Mouse (Mus musculus) stomach, embryonic 14.5 days (tissue): ENCODE data around the gene Sdk1. TPM values are rescaled to one million over a fixed set of nuclear protein-coding genes. Genes with fewer than 3 reads are reported as not detected.

Experiments used
- ATAC-seq: fragments of 200-750 bp; cut with Nextera tagmentation; 2 replicates; pipeline ENCODE4 v1.8.0; 2017; ENCODE audit warnings: low read depth, moderate TSS enrichment; ENCODE audit not compliant: insufficient number of reproducible peaks, insufficient read depth, low FRiP score
- H3K27ac ChIP-seq: fragments of 300-500 bp; sonication (generic); 2 replicates; pipeline ENCODE4 v1.5.1; 2014; ENCODE audit warnings: mild to moderate bottlenecking, low read length, moderate library complexity, mixed read lengths
- H3K27me3 ChIP-seq: fragments of 300-500 bp; sonication (generic); 2 replicates; pipeline ENCODE4 v1.6.1; 2014; ENCODE audit warnings: low read length, control low read depth, mixed read lengths; ENCODE audit not compliant: control insufficient read depth, insufficient read depth
- H3K36me3 ChIP-seq: fragments of 300-500 bp; sonication (generic); 2 replicates; pipeline ENCODE4 v1.6.1; 2014; ENCODE audit warnings: mild to moderate bottlenecking, control low read depth, low read length, moderate library complexity, mixed read lengths; ENCODE audit not compliant: control insufficient read depth, insufficient read depth
- H3K4me1 ChIP-seq: fragments of 300-500 bp; sonication (generic); 2 replicates; pipeline ENCODE4 v1.6.1; 2014; ENCODE audit warnings: low read length, control low read depth, mixed read lengths; ENCODE audit not compliant: control insufficient read depth, insufficient read depth
- H3K4me2 ChIP-seq: fragments of 300-500 bp; sonication (generic); replicated peaks from 2 replicates; pipeline ENCODE4 v1.6.1; 2014; ENCODE audit warnings: low read depth, low read length, control low read depth
- H3K4me3 ChIP-seq: fragments of 300-500 bp; sonication (generic); 2 replicates; pipeline ENCODE4 v1.5.1; 2014; ENCODE audit warnings: low read depth, low read length, control low read depth
- H3K9ac ChIP-seq: fragments of 300-500 bp; sonication (generic); replicated peaks from 2 replicates; pipeline ENCODE4 v1.6.1; 2014; ENCODE audit warnings: low read depth, mild to moderate bottlenecking, control low read depth, low read length, moderate library complexity, mixed read lengths
- H3K9me3 ChIP-seq: fragments of 300-500 bp; sonication (generic); 2 replicates; pipeline ENCODE4 v1.6.1; 2016; ENCODE audit warnings: low read depth, low read length, control low read depth; ENCODE audit not compliant: control insufficient read depth
- WGBS: fragments of 180-500 bp; shearing (Covaris S2); extraction: QIAGEN DNeasy Blood & Tissue Kit; methylation state at CpG from one replicate; pipeline ENCODE4 v1.1.7; 2014; 5-methylcytosine and 5-hydroxymethylcytosine counted together
- polyA plus RNA-seq: library from polyadenylated mRNA; unstranded; fragments of >200 nt; fragmentation: Nextera tagmentation; extraction: Ambion mirVana; gene quantifications from 2 replicates; pipeline ENCODE4 v1.2.1, GENCODE M21; 2014

Gene Sdk1
- polyA plus RNA-seq, 1 experiment from 2014 or later, result 5.6 TPM

DNA sequence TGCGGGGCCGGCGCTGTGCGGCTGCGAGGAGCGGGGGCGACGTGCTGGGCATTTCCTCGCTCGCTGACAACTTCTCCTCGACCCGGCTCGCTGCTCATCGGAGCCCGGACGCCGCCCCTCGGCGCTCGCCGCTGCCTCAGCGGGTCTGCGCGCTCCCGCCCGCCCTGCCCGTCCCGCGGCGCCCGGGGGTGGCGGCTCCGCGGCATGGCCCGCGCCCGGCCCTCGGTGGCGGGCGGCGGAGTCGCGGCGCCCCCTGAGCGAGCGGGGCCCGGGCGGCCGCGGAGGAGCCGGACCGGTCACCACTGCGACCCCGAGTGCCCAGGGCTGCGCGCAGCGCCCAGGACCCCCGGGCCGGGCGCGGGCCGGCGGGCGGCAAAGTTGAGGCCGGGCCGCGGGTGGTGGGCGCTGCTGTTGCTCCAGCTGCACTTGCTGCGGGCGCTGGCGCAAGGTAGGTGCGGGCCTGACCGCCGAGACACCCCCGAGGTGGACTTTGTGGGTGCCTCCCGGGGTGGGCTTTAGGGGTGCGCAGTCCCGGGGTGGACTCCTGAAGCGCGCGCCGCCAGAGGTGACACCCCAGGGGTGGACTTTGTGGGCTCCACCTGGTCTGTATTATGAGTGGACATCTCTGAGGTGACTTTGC lies 475 bp downstream of the Sdk1 start:
- no peaks in the 10 kb centered on the region for H3K9me3 ChIP-seq
- under 1% methylated on average over 68 of the region's 82 CpGs for WGBS
- peaks cover 18% of the 10 kb centered on the region for H3K4me1 ChIP-seq
- H3K9ac ChIP-seq, result peak overlapping the region; percentile 82
- 0 out of 2 replicates have a peak, but pooled peaks cover 2% of the 10 kb centered on the region for H3K27me3 ChIP-seq
- peak overlapping the region; percentile 92 for H3K4me2 ChIP-seq
- 0 out of 2 replicates have a peak, but pooled peaks have one; percentile 0 for ATAC-seq
- no peaks in the 10 kb centered on the region for H3K36me3 ChIP-seq
- H3K4me3 ChIP-seq, result peak overlapping the region; percentile 74
- H3K27ac ChIP-seq, result no peak overlapping the region

DNA sequence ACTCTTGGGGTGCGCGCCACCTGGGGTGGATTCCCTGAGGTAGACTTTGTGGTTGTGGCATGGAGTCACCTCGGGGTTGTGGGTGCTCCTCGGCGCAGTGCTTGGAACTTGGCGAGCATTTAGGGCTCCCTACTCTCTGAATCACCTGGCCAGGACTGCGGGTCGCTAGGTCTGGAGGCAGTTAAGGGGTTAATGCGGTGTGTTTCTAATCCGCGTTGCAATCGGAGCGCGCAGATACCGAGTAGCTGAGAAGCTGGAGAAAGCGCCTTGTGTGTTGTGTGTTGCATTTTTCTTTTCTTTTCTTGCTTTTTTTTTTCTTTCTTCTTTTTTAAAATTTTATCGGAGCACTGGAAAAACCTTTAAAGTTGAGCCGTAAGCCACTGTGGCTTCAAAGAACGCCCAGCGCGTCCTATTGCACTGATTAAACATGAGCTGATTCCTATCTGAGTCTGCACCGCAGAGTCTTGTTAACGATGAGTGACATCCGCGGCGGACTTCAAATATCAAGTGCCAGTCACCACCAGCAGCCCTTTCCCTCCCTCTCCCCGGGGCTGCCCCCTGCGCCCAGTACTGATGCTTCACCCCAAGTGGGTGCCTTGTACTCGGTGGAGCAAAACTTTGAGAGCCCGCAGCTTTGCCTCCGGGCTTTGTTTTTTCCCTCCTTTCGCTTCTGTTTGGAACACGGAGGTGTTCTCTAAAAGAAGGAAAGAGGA lies 2.1 kb downstream of the Sdk1 start:
- Histone ChIP-seq H3K36me3 (no peaks in the 10 kb centered on the region), H3K27me3 (0 out of 2 replicates have a peak, but pooled peaks cover 2% of the 10 kb centered on the region), H3K4me3 (peak overlapping the region; percentile 74), H3K9ac (peak overlapping the region; percentile 28; the same call in 1 of the 2 replicates), H3K4me2 (peak overlapping the region; percentile 92), H3K27ac (no peak overlapping the region), H3K4me1 (peaks cover 18% of the 10 kb centered on the region), H3K9me3 (no peaks in the 10 kb centered on the region)
- 4% methylated on average over 33 of the region's 33 CpGs for WGBS
- no peak for ATAC-seq

DNA sequence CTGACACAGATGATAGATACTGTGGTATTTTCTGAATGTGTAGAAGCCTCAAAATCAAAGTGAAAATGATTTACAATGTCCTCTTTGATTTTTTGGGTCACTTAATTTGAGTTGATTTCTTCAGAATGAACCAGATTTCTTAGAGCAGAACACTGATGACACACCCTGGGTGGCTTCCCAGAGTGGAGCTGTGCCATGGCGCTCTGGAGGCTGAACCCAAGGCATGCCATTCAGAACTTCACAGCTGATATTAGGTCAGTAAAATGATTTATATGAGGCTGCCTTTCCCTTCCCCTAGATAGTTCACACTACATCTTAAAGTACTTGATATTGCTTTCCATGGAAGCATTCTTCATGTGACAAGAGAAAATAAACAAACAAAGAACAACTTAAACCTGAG lies 23.0 kb downstream of the Sdk1 start:
- ATAC-seq, result no peak
- Histone ChIP-seq H3K27ac (no peak overlapping the region), H3K4me1 (no peaks in the 10 kb centered on the region), H3K4me2 (no peak overlapping the region), H3K4me3 (no peak overlapping the region), H3K9me3 (no peaks in the 10 kb centered on the region), H3K36me3 (no peaks in the 10 kb centered on the region), H3K9ac (no peak overlapping the region), H3K27me3 (no peaks in the 10 kb centered on the region)
- WGBS, result 85% methylated on average over 1 of the region's 1 CpGs

DNA sequence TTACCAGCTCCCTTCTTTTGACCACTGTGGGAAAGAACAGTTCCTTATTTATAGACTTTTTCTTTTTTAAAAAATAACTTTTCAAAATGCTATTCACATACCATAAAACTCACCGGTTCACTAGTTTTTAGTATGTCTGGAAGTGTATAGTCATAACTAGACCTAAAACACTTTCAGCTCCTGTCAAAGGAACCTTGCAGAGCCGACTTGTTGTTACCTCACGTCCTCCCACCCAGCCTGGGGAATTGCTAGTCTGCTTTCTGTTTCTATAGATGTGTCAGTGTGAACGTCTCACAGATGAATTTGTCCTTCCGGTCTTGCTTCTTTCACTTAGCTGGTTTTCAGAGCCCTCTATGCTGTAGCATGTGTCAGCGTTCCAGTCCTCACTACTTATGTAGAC lies 35.8 kb downstream of the Sdk1 start:
- 84% methylated on average over 6 of the region's 6 CpGs for WGBS
- Histone ChIP-seq H3K9ac (no peak overlapping the region), H3K4me3 (no peak overlapping the region), H3K27ac (no peak overlapping the region), H3K4me1 (no peaks in the 10 kb centered on the region), H3K36me3 (no peaks in the 10 kb centered on the region), H3K27me3 (no peaks in the 10 kb centered on the region), H3K4me2 (no peak overlapping the region), H3K9me3 (no peaks in the 10 kb centered on the region)
- no peak for ATAC-seq

DNA sequence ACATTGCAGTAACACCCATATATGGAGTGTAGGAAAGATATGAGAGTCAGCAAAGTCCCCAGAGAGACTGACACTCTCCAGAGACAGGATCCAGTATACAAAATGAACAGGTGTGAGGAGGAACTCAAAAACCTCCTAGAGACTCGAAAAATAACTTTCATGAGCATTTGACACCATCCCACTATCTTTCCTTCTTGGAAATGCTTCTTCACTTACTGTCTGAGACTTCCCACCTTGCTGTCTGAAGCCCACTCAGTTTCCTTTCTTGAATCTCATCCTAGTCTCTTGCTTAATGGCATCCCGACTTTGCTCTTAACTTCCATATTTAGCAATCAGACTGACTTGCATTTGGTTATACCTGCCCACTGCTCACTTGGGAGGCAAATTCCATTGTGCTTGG lies 40.5 kb downstream of the Sdk1 start:
- ATAC-seq, result no peak
- 59% methylated on average over 2 of the region's 2 CpGs for WGBS

DNA sequence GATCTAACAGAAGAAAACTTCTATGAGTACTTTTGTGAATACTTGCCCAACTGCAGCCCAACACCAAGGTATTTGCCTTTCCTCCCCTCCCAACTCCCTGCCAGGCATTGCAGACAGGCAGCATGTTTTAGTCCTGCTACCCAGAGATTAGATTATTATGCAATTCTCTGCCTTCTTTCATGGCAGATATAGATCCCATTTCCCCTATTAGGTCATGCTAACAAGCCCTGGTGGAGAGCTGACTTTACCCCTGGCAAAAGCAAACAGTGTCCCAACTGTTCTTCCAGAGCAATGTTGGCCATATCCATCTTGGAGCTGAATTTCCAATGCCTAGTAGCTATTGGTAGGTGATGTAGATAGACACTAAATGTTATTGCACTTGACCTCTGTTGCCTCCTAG lies 48.3 kb downstream of the Sdk1 start:
- Histone ChIP-seq H3K36me3 (no peaks in the 10 kb centered on the region), H3K9ac (no peak overlapping the region), H3K4me1 (no peaks in the 10 kb centered on the region), H3K4me3 (no peak overlapping the region), H3K27ac (no peak overlapping the region), H3K4me2 (no peak overlapping the region), H3K27me3 (no peaks in the 10 kb centered on the region), H3K9me3 (no peaks in the 10 kb centered on the region)
- ATAC-seq, result no peak

More for the DNA sequence above, 40.5 kb downstream of the Sdk1 start:
- Histone ChIP-seq H3K4me3 (no peak overlapping the region), H3K27me3 (no peaks in the 10 kb centered on the region), H3K36me3 (no peaks in the 10 kb centered on the region), H3K4me1 (no peaks in the 10 kb centered on the region), H3K4me2 (no peak overlapping the region), H3K9ac (no peak overlapping the region), H3K27ac (no peak overlapping the region), H3K9me3 (no peaks in the 10 kb centered on the region)

DNA sequence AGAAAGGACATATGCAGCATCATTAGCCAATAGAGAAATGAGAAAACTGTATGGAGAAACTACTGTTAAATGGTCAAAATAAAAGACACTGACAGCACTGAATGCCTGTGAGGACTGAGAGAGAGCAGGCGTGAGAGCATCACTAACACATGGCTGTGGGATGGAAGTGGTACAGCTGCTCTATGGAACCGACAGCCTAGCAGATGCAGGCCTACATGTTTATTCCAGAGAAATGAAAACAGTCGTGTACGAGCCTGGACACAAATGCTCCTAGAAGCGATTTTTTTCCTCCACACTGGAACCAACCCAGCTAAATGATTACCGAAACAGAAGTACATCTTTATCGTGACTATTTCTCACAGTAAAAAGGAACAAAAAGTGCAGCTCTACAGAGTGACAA lies 54.0 kb downstream of the Sdk1 start:
- no peaks in the 10 kb centered on the region for H3K27me3 ChIP-seq
- 64% methylated on average over 7 of the region's 7 CpGs for WGBS
- H3K4me1 ChIP-seq, result no peaks in the 10 kb centered on the region
- H3K27ac ChIP-seq, result peak overlapping the region; percentile 44; the same call in 1 of the 2 replicates
- H3K9me3 ChIP-seq, result no peaks in the 10 kb centered on the region
- H3K4me3 ChIP-seq, result no peak overlapping the region
- no peaks in the 10 kb centered on the region for H3K36me3 ChIP-seq
- ATAC-seq, result no peak
- no peak overlapping the region for H3K4me2 ChIP-seq
- H3K9ac ChIP-seq, result no peak overlapping the region

DNA sequence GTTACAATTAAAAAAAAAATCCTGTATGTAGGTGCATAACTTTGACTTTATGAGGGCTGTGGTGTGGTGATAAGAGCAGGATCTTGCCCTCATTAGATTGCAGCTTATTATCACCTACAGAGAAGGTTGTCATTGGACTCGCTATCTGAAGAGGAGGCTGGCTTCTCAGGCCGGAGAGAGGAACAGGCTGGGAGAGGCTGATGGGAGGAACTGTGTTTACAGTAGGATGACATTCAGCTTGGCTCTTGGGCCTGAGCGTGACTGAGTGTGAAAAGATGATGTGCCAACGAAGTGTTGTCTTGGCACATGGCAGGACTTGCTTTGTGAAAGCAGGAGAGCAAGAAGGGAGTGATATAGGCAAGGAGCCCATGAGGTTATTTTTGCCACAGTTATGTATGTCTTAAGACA lies 61.0 kb downstream of the Sdk1 start:
- Histone ChIP-seq H3K9ac (no peak overlapping the region), H3K4me3 (no peak overlapping the region), H3K9me3 (no peaks in the 10 kb centered on the region), H3K27ac (no peak overlapping the region), H3K4me1 (peaks cover 5% of the 10 kb centered on the region), H3K4me2 (no peak overlapping the region), H3K27me3 (no peaks in the 10 kb centered on the region), H3K36me3 (no peaks in the 10 kb centered on the region)
- 30% methylated on average over 4 of the region's 4 CpGs for WGBS
- no peak for ATAC-seq
